Mouse (Mus musculus) adrenal gland, postnatal 36 days (tissue): ENCODE results near the gene Nop2. TPM values are rescaled to one million over a fixed set of nuclear protein-coding genes. Genes with fewer than 3 reads are reported as not detected.
"Not testable (repeated sequence)": the region's sequence is repeated elsewhere in the genome, so short reads cannot be mapped to it uniquely, and the experiment has no call there.

ENCODE experiments used
- DNase-seq, 2 experiments: peaks; one replicate each; pipeline ENCODE4 v3.0.0; 2021; ENCODE audit warnings: mixed read lengths in 1 of 2
- total RNA-seq, 2 experiments: library from RNA; stranded (reverse); gene quantifications; 2 replicates each; pipeline ENCODE4 v1.2.3; 2021

The Nop2 gene
- total RNA-seq, 2 experiments from 2014 or later, result 39.5 to 64.3 TPM

- DNase-seq, result no peak
These were observed 22.0 kb downstream of the Nop2 start for GRCm38 (mm10) chr6:125153682-125154081.

GRCm38 (mm10) chr6:125154550-125154949 lies 22.8 kb downstream of the Nop2 start:
- no peak for DNase-seq

- no peak for DNase-seq
These were observed 23.6 kb downstream of the Nop2 start for GRCm38 (mm10) chr6:125155262-125155661.

- no peak for DNase-seq
These were observed 24.8 kb downstream of the Nop2 start for GRCm38 (mm10) chr6:125156491-125156890.

GRCm38 (mm10) chr6:125156903-125157614 lies 25.4 kb downstream of the Nop2 start:
- no peak for DNase-seq

GRCm38 (mm10) chr6:125158944-125159492 lies 27.3 kb downstream of the Nop2 start:
- DNase-seq, result no peak

- no peak for DNase-seq
These were observed 28.3 kb downstream of the Nop2 start for GRCm38 (mm10) chr6:125159773-125160557.

GRCm38 (mm10) chr6:125160558-125160853 lies 28.8 kb downstream of the Nop2 start:
- no peak for DNase-seq

- peak; percentile 82 to 84 for DNase-seq
These were observed 29.4 kb downstream of the Nop2 start for GRCm38 (mm10) chr6:125160854-125161760.

GRCm38 (mm10) chr6:125161971-125162370 lies 30.3 kb downstream of the Nop2 start:
- DNase-seq, result peak; percentile 76 to 81

- not testable (repeated sequence) for DNase-seq
These were observed 31.1 kb downstream of the Nop2 start for GRCm38 (mm10) chr6:125162615-125163305.

- peak; percentile 32 to 52 for DNase-seq
These were observed 32.3 kb downstream of the Nop2 start for GRCm38 (mm10) chr6:125163801-125164657.

GRCm38 (mm10) chr6:125164672-125165327 lies 33.1 kb downstream of the Nop2 start:
- peak; percentile 56 to 65 for DNase-seq

- DNase-seq, result peak; percentile 96 to 97
These were observed 33.7 kb downstream of the Nop2 start for GRCm38 (mm10) chr6:125165328-125165891.

GRCm38 (mm10) chr6:125166051-125166751 lies 34.5 kb downstream of the Nop2 start, which contains the start of gene Gapdh:
Gapdh (minus strand) TSS chr6:125166467.
- peak; percentile 91 to 93 for DNase-seq

GRCm38 (mm10) chr6:125166861-125167650 lies 35.3 kb downstream of the Nop2 start:
- DNase-seq, result peak; percentile 49 to 74

GRCm38 (mm10) chr6:125168086-125168485 lies 36.4 kb downstream of the Nop2 start:
- DNase-seq, result no peak

- no peak for DNase-seq
These were observed 38.5 kb downstream of the Nop2 start for GRCm38 (mm10) chr6:125170194-125170593.
